Mouse (Mus musculus): ENCODE results near the gene Ccrl2.

DNA sequence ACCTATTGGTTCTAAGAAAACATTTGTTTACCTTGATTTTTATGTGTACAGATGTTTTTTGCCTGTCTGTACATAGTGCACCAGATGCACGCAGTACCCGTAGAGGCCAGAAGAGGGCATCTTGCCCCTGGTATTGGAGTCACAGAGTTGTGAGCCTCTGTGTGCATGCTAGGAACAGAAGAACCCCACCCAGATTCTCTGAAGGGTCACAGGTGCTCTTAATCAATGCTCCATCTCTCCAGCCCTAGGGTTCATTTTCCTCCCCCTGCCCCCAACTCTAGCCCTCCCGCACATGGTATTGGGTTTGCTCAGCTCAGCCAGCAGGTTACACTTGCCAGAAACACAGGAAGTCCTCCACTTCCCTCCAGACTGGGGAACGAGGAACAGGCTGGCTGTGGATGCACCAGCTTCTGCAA is 13.2 kb upstream of the Ccrl2 start:
- TF ChIP-seq CTCF (IDR thresholded peaks at IDR 0.05 in 2 of 3, conservative IDR thresholded peaks at IDR 0.05 in 1 of 3; ENCODE audit: control insufficient read depth in 1 of 3, insufficient read depth in 1 of 3, low read depth in 2 of 3, low read length in 3 of 3, poor library complexity in 1 of 3, severe bottlenecking in 1 of 3): peak; percentile 81 to 97 (median 85)
- TF ChIP-seq NELFE (IDR thresholded peaks at IDR 0.05; ENCODE audit: low read depth, low read length): no peak
- no peak for TF ChIP-seq TCF12 (IDR thresholded peaks at IDR 0.05; ENCODE audit: low read depth, low read length)
- TF ChIP-seq POLR2A (IDR thresholded peaks at IDR 0.05; ENCODE audit: control insufficient read depth in 1 of 2, insufficient read depth in 1 of 2, low read depth in 1 of 2, low read length in 2 of 2, poor library complexity in 1 of 2): no peak

All from MEL (cell line).